Mouse (Mus musculus) liver, postnatal 0 days (tissue): ENCODE results near the gene Fibp.

Experiments used
- CTCF ChIP-seq: sonication (generic); IDR thresholded peaks from 2 replicates; pipeline ENCODE4 v1.5.1; 2016; ENCODE audit warnings: antibody characterized with exemption, low read depth
- EP300 ChIP-seq: IDR thresholded peaks from 2 replicates; pipeline ENCODE4 v1.6.1; 2016; ENCODE audit warnings: antibody characterized with exemption, low read depth, mild to moderate bottlenecking

DNA sequence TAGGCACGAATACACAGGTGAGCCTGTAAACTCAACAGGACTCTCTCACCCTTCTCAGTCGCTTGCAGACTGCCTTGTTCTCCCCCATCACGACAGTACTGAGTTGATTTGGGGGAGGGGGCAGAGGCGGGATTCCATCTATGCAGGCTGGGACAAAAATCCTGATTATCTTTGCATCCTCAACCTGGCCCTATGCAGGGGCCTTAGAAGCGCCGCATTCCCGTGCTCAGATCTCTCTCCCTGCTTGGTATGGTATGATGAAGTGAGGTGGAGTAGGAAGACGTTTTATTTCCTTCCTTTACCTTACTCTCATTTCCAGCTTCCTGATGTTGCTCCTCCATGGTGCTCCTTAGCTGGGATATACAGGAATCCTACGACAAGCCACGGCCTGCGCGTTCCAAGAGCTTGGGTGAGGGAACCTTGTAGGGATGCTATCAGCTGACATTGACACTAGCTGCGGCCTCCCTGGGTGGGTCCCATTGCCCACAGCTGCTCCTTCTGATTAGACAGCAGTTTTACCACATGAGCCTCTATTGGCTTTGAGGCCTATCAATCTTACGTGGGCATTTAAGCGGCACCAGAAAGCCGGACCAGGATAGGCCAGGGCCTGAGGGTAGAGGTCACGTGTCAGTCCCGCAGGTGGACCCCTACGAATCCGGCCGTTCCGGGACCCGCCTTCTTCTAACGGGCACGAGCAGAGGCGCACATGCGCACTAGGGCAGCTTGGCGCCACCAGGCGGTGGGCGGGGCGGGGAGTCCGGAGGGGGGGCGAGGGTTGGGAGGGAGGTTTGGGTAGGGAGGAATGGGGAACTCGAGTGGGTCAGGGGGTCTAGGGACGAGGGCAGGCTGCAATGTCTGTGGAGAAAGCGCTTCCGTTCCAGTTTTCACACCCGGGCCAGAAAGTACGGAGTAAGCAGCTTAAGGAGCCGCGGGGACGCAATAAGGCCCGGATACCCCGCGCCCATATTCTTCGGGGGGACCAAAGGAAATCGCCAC lies 49.9 kb downstream of the Fibp start, which contains the start of gene Snx32:
- TF ChIP-seq CTCF (peak; percentile 58), EP300 (peak; percentile 85)
